ENCODE assay signal across 12 mouse cellular contexts in the genomic region with DNA sequence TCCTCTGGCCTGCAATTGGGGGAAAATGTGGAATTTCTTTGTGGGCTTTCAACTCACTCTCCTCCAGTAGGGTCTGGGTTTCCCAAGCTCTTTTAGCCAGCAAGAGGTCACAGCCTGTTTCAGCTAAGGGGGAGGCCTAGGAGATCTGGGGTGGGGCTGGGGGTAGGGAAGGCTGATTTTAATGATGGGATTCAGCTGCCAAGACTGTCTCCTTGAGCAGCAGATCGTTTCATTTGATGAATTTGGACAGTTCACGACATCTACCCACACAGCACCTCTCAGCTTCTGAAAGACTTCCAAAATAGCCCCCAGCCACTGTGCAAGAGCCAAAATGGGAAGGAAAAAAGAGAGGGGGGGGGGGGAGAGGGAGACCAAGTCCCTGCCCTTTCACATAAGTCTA. TPM values are rescaled to one million over a fixed set of nuclear protein-coding genes. Genes with fewer than 3 reads are reported as not detected.
DNase-seq lines count a peak whose midpoint lies in the region; ATAC-seq and TF ChIP-seq lines count a peak whose summit lies in the region.
"Had no signal": no experiment of that assay in that cellular context is flagged by ENCODE, and none has a peak within 500 bp of the region (broad histone marks: within the 10 kb centered on the region; RNA-seq: fewer than 3 reads in every experiment).

No protein-coding gene starts in this region.

- no peaks in the 10 kb centered on the region for H3K27me3 ChIP-seq in intestine, embryonic 15.5 days (replicated peaks)
- H3K27me3 ChIP-seq in intestine, postnatal 0 days (replicated peaks; ENCODE audit: control insufficient read depth, insufficient read depth, low read length): no peaks in the 10 kb centered on the region
- H3K27me3 ChIP-seq in forebrain, embryonic 16.5 days (replicated peaks; ENCODE audit: control insufficient read depth, insufficient read depth, low read length): no peaks in the 10 kb centered on the region
- H3K27me3 ChIP-seq in stomach, embryonic 15.5 days (replicated peaks): no peaks in the 10 kb centered on the region
- H3K27me3 ChIP-seq: liver, embryonic 12.5 days had no signal

- no peaks in the 10 kb centered on the region for H3K9me3 ChIP-seq in intestine, embryonic 15.5 days
- H3K9me3 ChIP-seq in intestine, postnatal 0 days (ENCODE audit: control insufficient read depth): no peaks in the 10 kb centered on the region
- H3K9me3 ChIP-seq in forebrain, embryonic 16.5 days (ENCODE audit: control insufficient read depth, low read length): no peaks in the 10 kb centered on the region; the same call in 1 of the 2 replicates
- no peaks in the 10 kb centered on the region for H3K9me3 ChIP-seq in stomach, embryonic 15.5 days
- H3K9me3 ChIP-seq: liver, embryonic 12.5 days had no signal

- TF ChIP-seq CTCF in intestine, postnatal 0 days (IDR thresholded peaks at IDR 0.05; ENCODE audit: low read depth): no peak

- 0 out of 2 replicates have a peak overlapping the region, but pooled peaks have one; percentile 3 for H3K27ac ChIP-seq in intestine, embryonic 15.5 days
- no peak overlapping the region for H3K27ac ChIP-seq in intestine, postnatal 0 days (ENCODE audit: low read depth, low read length)
- peak overlapping the region; percentile 58; the same call in 1 of the 2 replicates for H3K27ac ChIP-seq in forebrain, embryonic 16.5 days (ENCODE audit: low read length)
- H3K27ac ChIP-seq in stomach, embryonic 15.5 days: peak overlapping the region; percentile 35; the same call in 1 of the 2 replicates
- H3K27ac ChIP-seq: liver, embryonic 12.5 days had no signal

- DNase-seq in lung, postnatal 10 days: peak; percentile 28
- DNase-seq in lung, postnatal 4 days: no peak
- DNase-seq in layer of hippocampus, adult 8-10 months (ENCODE audit: low spot score in 2 of 2): no peak
- DNase-seq in B cell, adult 2 months: no peak
- DNase-seq: gastrocnemius, postnatal 36 days; thymus, postnatal 25 days had no signal

- no peak overlapping the region for H3K4me2 ChIP-seq in intestine, embryonic 15.5 days (replicated peaks)
- H3K4me2 ChIP-seq in intestine, postnatal 0 days (replicated peaks; ENCODE audit: low read depth): no peak overlapping the region
- H3K4me2 ChIP-seq in forebrain, embryonic 16.5 days (ENCODE audit: low read length): no peak overlapping the region
- H3K4me2 ChIP-seq in stomach, embryonic 15.5 days: no peak overlapping the region
- H3K4me2 ChIP-seq: liver, embryonic 12.5 days had no signal

- ATAC-seq in intestine, embryonic 15.5 days: no peak
- ATAC-seq in intestine, postnatal 0 days: no peak
- no peak for ATAC-seq in forebrain, embryonic 16.5 days
- no peak for ATAC-seq in stomach, embryonic 15.5 days (ENCODE audit: insufficient read depth, low FRiP score, low read depth)
- ATAC-seq: liver, embryonic 12.5 days had no signal

- no peak overlapping the region for H3K4me3 ChIP-seq in intestine, embryonic 15.5 days (replicated peaks)
- no peak overlapping the region for H3K4me3 ChIP-seq in intestine, postnatal 0 days (ENCODE audit: low read depth, low read length)
- H3K4me3 ChIP-seq in forebrain, embryonic 16.5 days (replicated peaks; ENCODE audit: low read length): no peak overlapping the region
- H3K4me3 ChIP-seq in stomach, embryonic 15.5 days (replicated peaks): no peak overlapping the region
- H3K4me3 ChIP-seq: liver, embryonic 12.5 days had no signal

- no peak overlapping the region for H3K9ac ChIP-seq in intestine, embryonic 15.5 days
- no peak overlapping the region for H3K9ac ChIP-seq in intestine, postnatal 0 days (ENCODE audit: low read depth, low read length)
- H3K9ac ChIP-seq in forebrain, embryonic 16.5 days (replicated peaks; ENCODE audit: low read depth, low read length): no peak overlapping the region
- no peak overlapping the region for H3K9ac ChIP-seq in stomach, embryonic 15.5 days
- H3K9ac ChIP-seq: liver, embryonic 12.5 days had no signal

- WGBS in intestine, embryonic 15.5 days: 44% methylated on average over 2 of the region's 2 CpGs
- 43% methylated on average over 2 of the region's 2 CpGs for WGBS in intestine, postnatal 0 days
- 12% methylated on average over 2 of the region's 2 CpGs for WGBS in forebrain, embryonic 16.5 days
- WGBS in stomach, embryonic 15.5 days: 21% methylated on average over 2 of the region's 2 CpGs

- H3K36me3 ChIP-seq in intestine, embryonic 15.5 days: peaks cover 4% of the 10 kb centered on the region; the same call in 1 of the 2 replicates
- H3K36me3 ChIP-seq in intestine, postnatal 0 days (ENCODE audit: control insufficient read depth, insufficient read depth): peaks cover 6% of the 10 kb centered on the region; the same call in 1 of the 2 replicates
- no peaks in the 10 kb centered on the region for H3K36me3 ChIP-seq in forebrain, embryonic 16.5 days (ENCODE audit: control insufficient read depth, insufficient read depth)
- 0 out of 2 replicates have a peak, but pooled peaks cover 6% of the 10 kb centered on the region for H3K36me3 ChIP-seq in stomach, embryonic 15.5 days

- peaks cover 40% of the 10 kb centered on the region for H3K4me1 ChIP-seq in intestine, embryonic 15.5 days (replicated peaks)
- H3K4me1 ChIP-seq in intestine, postnatal 0 days (replicated peaks; ENCODE audit: control insufficient read depth, insufficient read depth, low read length): no peaks in the 10 kb centered on the region
- peaks cover 51% of the 10 kb centered on the region for H3K4me1 ChIP-seq in forebrain, embryonic 16.5 days (replicated peaks; ENCODE audit: control insufficient read depth, insufficient read depth, low read length)
- peaks cover 30% of the 10 kb centered on the region for H3K4me1 ChIP-seq in stomach, embryonic 15.5 days

RNA-seq across cellular contexts. Expression of a gene that starts 4.6 kb away (rescaled TPM):
- polyA plus RNA-seq in intestine, embryonic 15.5 days (2015; fragmentation: Nextera tagmentation; extraction: Ambion mirVana): 45.4 and 47.4 TPM in 2 replicates
- polyA plus RNA-seq in intestine, postnatal 0 days (2015; fragmentation: Nextera tagmentation; extraction: Ambion mirVana): 11.5 and 13.1 TPM in 2 replicates
- 5.1 and 6.8 TPM in 2 replicates for polyA plus RNA-seq in forebrain, embryonic 16.5 days (2015; fragmentation: Nextera tagmentation; extraction: Ambion mirVana)
- polyA plus RNA-seq in stomach, embryonic 15.5 days (2015; fragmentation: Nextera tagmentation; extraction: Ambion mirVana): 49.2 and 52.1 TPM in 2 replicates
- 10 to 100 TPM; 13.9 to 56.8 (median 28.8) TPM for total RNA-seq in layer of hippocampus, adult 8-10 months (2022)

RNA-seq across cellular contexts. Expression of a gene that starts 6.0 kb away (rescaled TPM):
- polyA plus RNA-seq in intestine, embryonic 15.5 days (2015; fragmentation: Nextera tagmentation; extraction: Ambion mirVana): not detected in 2 replicates
- not detected in 2 replicates for polyA plus RNA-seq in intestine, postnatal 0 days (2015; fragmentation: Nextera tagmentation; extraction: Ambion mirVana)
- not detected in 2 replicates for polyA plus RNA-seq in forebrain, embryonic 16.5 days (2015; fragmentation: Nextera tagmentation; extraction: Ambion mirVana)
- polyA plus RNA-seq in stomach, embryonic 15.5 days (2015; fragmentation: Nextera tagmentation; extraction: Ambion mirVana): not detected in 2 replicates
- total RNA-seq in layer of hippocampus, adult 8-10 months (2022): not detected
- total RNA-seq: gastrocnemius, postnatal 36 days had no signal
- polyA plus RNA-seq: heart, embryonic 16.5 days; liver, embryonic 12.5 days had no signal

RNA-seq across cellular contexts. Expression of a gene that starts 58.2 kb away (rescaled TPM):
- 8.7 and 9.8 TPM in 2 replicates for polyA plus RNA-seq in intestine, embryonic 15.5 days (2015; fragmentation: Nextera tagmentation; extraction: Ambion mirVana)
- 6.6 and 7.1 TPM in 2 replicates for polyA plus RNA-seq in intestine, postnatal 0 days (2015; fragmentation: Nextera tagmentation; extraction: Ambion mirVana)
- polyA plus RNA-seq in forebrain, embryonic 16.5 days (2015; fragmentation: Nextera tagmentation; extraction: Ambion mirVana): 12.7 and 13.6 TPM in 2 replicates
- 10.1 and 11.1 TPM in 2 replicates for polyA plus RNA-seq in stomach, embryonic 15.5 days (2015; fragmentation: Nextera tagmentation; extraction: Ambion mirVana)
- total RNA-seq in layer of hippocampus, adult 8-10 months (2022): 100 to 1,000 TPM; 115 to 141 (median 129) TPM
